Mouse (Mus musculus) heart, postnatal 36 days (tissue): Measurements from ENCODE around the gene Cd27. TPM values are rescaled to one million over a fixed set of nuclear protein-coding genes. Genes with fewer than 3 reads are reported as not detected.

Experiments
- DNase-seq, 2 experiments: peaks; one replicate each; pipeline ENCODE4 v3.0.0; 2021 to 2022
- intact Hi-C: fragments of 180-260 bp; cut with DNase I; formaldehyde crosslinking; loops from one replicate; pipeline ENCODE4 v1.15.1; 2025
- total RNA-seq, 2 experiments: library from RNA; stranded (reverse); gene quantifications; 2 replicates each; pipeline ENCODE4 v1.2.3; 2021

Cd27 gene
- total RNA-seq, 2 experiments from 2014 or later = 0.49 TPM; not detected in 1

GRCm38 (mm10) chr6:125252711-125253110 lies 15.9 kb upstream of the Cd27 start:
- intact Hi-C loops = no loop called here
- DNase-seq = no peak

- intact Hi-C loops = no loop called here
- no peak for DNase-seq
Measured at GRCm38 (mm10) chr6:125252285-125252684, 15.5 kb upstream of the Cd27 start.

DNA sequence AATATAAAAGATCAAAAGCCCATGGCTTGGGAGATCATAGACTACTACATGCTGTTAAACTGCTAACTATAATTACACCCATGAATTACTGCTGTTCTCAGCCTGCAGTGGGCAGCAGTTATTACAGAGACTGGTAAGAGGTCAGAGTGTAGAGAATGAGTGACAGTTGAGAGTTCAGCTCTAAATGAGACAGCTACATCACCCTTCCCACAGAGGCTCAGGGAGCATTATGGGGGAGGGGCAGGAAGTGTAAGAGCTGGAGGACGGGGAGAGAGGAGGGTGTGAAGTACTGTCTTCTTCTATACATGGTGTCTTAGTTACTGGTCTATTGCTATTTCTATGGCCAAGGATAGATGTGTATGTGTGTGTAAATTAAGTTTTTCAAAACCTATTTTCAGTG lies 7.7 kb upstream of the Cd27 start:
- intact Hi-C loops = no loop called here

DNA sequence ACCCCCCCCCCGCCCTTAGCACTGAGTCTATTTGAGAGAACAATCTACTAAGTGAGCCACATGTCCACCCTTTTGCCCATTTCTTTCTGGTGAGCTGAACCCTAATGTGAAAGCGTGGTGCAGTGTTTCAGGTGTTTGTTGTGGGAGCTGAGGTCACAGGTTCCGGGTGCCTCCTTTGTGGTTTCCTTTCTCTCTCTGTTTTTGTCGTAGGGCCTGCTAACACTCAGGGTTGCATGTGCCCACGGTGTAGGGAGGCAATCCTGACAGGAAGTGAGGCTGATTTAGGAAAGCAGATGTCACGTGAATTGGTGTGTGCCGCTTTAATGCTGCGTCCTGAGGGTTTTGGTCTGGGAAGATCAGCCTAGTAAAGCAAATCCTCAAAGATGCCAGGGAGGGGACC lies 4.8 kb upstream of the Cd27 start:
- DNase-seq = no peak
- intact Hi-C loops = no loop called here

More for the DNA sequence above, 7.7 kb upstream of the Cd27 start:
- DNase-seq = no peak

DNA sequence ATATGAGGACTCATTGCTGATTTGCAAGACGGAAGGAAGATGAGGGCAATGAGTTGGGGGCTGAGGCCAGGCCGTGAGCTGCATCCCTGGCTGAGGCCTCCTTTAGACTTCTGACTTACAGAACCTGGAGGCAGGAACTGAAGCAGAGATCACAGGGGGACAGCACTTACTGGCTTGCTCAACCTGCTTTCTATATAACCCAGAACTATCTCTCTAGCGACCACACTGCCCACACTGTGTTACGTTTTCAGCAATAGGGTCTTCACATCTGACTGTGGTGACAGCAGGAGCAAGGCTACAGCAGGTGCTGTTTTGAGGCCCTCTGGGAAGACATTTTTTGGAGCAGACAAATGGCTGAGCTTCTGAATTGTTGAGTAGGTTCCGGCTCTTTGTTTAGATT lies 3.8 kb upstream of the Cd27 start:
- intact Hi-C loops = no loop called here
- DNase-seq = no peak

DNA sequence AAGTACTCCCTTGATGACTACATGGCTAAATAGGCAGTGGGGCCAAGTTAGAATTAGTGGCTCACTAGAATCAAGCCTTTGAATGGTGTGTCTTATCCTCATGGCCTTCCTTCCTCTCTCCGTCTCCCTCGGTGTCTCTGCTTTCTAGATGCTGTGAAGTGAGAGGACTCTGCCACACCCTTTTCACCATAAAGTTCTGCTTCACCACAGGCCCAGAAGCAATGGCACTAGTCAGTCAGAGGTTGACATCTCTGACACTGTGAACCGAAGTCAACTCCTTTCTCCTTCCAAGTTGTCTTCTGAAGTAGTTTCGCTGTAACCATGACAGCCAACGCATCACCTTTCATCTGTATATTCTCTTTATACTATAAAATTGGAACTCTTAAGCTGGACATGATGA lies 2.7 kb upstream of the Cd27 start:
- DNase-seq = no peak
- intact Hi-C loops = no loop called here

- DNase-seq = no peak
- intact Hi-C loops = no loop called here
Measured at GRCm38 (mm10) chr6:125238396-125238795, 1.6 kb upstream of the Cd27 start.

DNA sequence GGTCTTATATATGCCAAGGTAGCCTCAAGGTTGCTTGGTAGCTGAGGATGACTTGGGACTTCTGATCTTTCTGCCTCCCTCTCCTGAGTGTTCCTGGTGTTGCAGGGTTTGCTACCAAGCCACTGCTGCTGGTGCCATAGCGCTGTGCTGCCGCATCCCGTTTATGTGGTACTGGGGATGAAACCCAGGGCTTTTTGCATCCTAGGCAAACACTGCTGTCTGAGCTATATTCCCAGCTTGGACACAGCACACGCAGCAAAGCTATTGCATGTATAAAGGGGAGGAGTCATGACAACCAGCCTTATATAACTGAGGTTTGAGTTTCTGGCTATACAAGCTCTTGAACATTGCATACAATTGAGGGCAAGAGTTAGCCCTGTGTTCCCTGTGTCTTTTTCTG lies 611 bp upstream of the Cd27 start:
- DNase-seq = no peak
- intact Hi-C loops = no loop called here

DNA sequence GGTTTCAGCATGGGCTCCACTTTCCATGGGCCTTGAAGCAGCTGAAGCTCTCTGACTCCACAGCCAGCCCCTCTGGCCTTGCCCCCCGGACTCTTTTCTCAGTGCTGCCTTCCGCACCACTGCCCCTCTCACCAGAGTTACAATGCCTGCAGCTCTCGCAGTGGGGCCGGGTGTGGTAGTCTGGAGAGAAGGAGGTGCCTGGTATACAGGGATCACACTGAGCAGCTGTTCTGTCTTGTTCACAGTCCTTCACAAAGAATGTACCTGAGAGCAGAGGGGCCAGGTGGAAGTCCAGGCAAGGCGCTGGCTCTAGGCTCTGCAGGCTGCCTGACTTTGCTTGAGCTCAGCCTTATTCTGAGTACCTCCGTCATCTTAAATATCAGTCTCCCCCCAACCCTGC lies 469 bp downstream of the Cd27 start:
- intact Hi-C loops = no loop called here

DNA sequence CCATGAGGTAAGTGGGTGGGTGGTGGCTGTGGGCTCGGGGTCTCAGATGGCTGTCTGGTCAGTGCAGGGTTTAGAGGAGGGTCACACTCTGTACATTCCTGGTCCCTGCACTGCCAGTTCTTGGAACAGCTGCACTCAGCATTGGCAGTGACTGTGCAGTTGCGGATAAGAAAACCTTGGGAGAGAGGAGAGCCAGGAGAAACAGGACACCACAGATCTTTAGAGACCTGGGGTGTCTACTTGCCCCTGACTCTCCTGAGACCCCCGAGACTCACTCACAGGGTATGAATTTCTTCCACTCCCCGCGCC lies 2.3 kb downstream of the Cd27 start:
- no peak for DNase-seq
- intact Hi-C loops = no loop called here

More for the DNA sequence above, 469 bp downstream of the Cd27 start:
- no peak for DNase-seq

- intact Hi-C loops = no loop called here
- DNase-seq = no peak
Measured at GRCm38 (mm10) chr6:125233816-125234519, 2.8 kb downstream of the Cd27 start.

DNA sequence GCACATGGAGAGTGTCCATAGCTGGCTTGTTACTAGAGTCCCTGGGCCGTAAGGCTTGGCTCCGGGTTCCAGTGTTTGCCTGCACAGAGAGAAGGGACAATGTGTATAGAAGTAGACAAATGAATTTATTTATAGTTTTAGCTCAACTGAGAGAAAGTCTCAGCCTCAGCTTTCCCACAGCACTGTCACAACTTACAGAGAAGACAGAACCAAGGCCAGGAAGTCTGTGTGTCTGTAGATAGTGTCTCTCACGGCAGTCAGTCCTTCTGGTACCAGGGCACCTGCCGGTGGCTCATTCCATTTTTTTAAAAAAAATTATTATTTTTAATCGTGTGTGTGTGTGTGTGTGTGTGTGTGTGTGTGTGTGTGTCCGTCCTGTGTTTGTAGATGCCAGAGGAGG lies 4.3 kb downstream of the Cd27 start:
- DNase-seq = no peak
- intact Hi-C loops = no loop called here

DNA sequence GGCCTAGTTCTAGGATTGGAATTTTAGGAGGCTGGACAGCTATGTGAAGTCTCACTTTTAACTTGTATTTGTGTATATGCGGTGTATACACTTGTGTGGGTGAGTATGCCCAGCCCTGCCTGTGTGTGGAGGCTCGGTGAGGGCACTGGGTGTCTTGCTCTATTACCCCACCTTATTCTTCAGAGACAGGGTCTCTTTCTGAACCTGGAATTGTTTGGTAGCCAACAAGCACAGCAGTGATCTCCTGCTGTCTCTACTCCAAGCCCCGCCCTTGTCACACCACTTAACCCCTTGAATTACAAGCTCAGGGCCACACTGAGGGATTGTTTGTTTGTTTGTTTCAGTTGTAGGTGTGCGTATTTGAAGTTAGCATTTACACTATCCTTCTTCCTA lies 4.8 kb downstream of the Cd27 start:
- no peak for DNase-seq
- intact Hi-C loops = no loop called here

DNA sequence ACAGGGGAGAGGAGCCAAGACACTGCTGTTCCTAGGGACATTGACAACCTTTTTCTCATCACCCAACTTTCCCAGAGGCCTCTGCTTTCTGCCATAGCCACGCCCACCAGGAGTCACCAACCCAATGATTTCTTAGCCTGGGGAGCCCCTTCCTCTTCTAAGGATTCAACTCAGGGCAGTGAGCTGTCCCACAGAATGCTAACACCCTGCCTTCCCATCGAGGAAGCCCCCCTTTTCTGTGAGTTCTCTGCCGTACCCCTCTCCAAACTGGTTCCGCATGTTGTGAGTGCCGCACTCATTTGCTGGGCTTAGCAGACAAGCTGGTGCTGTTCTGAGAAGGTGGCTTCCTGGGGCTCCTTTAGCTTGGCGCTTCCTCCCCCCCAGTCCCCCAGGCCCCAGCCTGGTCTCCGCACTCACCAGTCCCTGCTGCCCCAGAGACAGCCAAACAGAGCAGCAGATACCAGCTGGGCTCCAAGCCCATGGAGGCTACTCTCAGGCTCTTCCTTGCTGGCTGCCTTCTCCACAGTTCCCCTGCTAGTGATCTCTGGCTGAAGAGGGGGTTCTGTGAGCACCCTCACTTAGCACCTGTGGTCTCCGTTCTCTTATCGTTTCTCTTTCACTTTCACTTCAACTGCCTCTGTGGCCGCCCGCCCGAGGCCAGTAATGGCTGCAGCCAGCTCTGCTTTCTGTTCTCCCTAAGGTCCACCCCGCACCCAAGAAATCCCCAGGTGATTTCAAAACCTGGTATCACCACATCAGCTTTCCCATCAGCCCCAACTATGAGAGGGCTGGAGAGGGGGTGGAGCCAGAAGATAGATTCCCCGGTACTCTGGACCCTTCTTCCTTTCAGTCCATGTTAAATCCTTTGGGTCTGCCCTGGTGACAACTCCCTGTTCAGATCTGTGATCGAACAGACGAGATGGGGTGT lies 5.4 kb downstream of the Cd27 start, which contains the start of gene Tapbpl:
TSS of gene Tapbpl (minus strand) at position 744 of the 928 bp plus-strand sequence.
- intact Hi-C loops = no loop called here
- peak; percentile 67 to 77 for DNase-seq

GRCm38 (mm10) chr6:125230571-125230970 lies 6.2 kb downstream of the Cd27 start:
- intact Hi-C loops = no loop called here
- DNase-seq = no peak

GRCm38 (mm10) chr6:125225518-125226115 lies 11.2 kb downstream of the Cd27 start:
- no peak for DNase-seq
- intact Hi-C loops = loop anchor here (5.0 kb wide), 1 partner anchor 63 kb away; no protein-coding TSS in a partner anchor

DNA sequence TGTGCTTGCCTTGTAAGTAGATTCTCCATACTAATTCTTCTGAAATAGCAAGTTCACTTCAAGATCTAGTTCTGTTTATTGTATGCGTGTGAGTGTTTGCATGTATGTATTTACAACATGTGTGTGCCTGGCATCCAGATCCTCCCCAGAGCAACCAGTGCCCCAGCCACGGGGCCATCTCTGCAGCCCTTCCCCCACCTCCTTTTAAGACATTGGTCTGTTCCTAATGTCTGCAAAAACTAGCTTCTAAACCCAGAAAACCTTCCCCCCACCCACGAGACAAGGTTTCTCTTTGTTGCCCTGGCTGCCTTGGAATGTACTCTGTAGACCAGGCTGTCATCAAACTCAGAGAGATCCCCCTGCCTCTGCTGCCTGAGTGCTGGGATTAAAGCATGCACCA lies 14.2 kb downstream of the Cd27 start:
- intact Hi-C loops = no loop called here
- no peak for DNase-seq

- intact Hi-C loops = no loop called here
- DNase-seq = no peak
Measured at GRCm38 (mm10) chr6:125222146-125222545, 14.7 kb downstream of the Cd27 start.

GRCm38 (mm10) chr6:125221115-125221745 lies 15.6 kb downstream of the Cd27 start:
- no peak for DNase-seq
- intact Hi-C loops = no loop called here

- peak; percentile 53 to 67 for DNase-seq
- intact Hi-C loops = loop anchor here (1.0 to 5.0 kb wide), 3 partner anchors 26 to 148 kb away; no protein-coding TSS in a partner anchor
Measured at GRCm38 (mm10) chr6:125218963-125219362, 17.8 kb downstream of the Cd27 start.

GRCm38 (mm10) chr6:125217899-125218298 lies 18.9 kb downstream of the Cd27 start:
- intact Hi-C loops = loop anchor here (2.0 to 5.0 kb wide), 2 partner anchors 25 to 149 kb away; no protein-coding TSS in a partner anchor

More at GRCm38 (mm10) chr6:125217899-125218298, 18.9 kb downstream of the Cd27 start:
- no peak for DNase-seq
